Mouse (Mus musculus): ENCODE measurements around the gene Ldlrap1. TPM values are rescaled to one million over a fixed set of nuclear protein-coding genes. Genes with fewer than 3 reads are reported as not detected.

Ldlrap1 gene
- polyA plus RNA-seq, 1 experiment from 2014 or later, result 22.2 TPM

GRCm38 (mm10) chr4:134751682-134752380 lies 16.0 kb downstream of the Ldlrap1 start:
- TF ChIP-seq CTCF (IDR thresholded peaks at IDR 0.05; ENCODE audit: low read depth), result no peak
- peaks cover 15% of the 10 kb centered on the region for H3K4me1 ChIP-seq (ENCODE audit: insufficient read depth)
- H3K4me3 ChIP-seq (ENCODE audit: low read depth, low read length), result no peak overlapping the region
- H3K27me3 ChIP-seq (ENCODE audit: insufficient read depth, low read length), result no peaks in the 10 kb centered on the region
- no peak overlapping the region for H3K4me2 ChIP-seq
- 79% methylated on average over 18 of the region's 18 CpGs for WGBS
- H3K36me3 ChIP-seq (ENCODE audit: insufficient read depth), result peaks cover 52% of the 10 kb centered on the region
- no peak overlapping the region for H3K9ac ChIP-seq
- H3K27ac ChIP-seq (ENCODE audit: low read depth), result no peak overlapping the region; the same call in 1 of the 2 replicates
- no peaks in the 10 kb centered on the region for H3K9me3 ChIP-seq (ENCODE audit: low read depth, low read length)
- no peak for DNase-seq
- ATAC-seq (ENCODE audit: insufficient read depth), result no peak

DNA sequence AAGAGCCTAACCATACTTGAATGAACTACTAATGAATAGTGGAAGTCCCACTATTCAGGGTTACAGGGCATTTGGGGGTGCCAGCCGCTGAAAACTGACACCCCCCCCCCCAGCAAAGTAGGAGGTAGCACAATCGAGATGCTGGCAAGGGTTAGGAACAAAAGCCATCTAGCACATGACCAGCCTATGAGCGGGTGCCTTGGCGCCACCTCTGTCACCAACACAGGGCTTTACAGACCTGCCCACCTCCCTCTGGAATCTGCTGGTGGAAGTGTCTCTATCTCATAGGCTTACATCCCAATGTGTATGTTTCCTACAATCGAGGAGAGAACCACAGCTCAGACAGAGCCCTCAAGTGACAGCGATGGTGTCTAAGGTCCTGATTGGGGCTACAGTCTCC lies 17.0 kb downstream of the Ldlrap1 start:
- no peak for TF ChIP-seq CTCF (IDR thresholded peaks at IDR 0.05; ENCODE audit: low read depth)

DNA sequence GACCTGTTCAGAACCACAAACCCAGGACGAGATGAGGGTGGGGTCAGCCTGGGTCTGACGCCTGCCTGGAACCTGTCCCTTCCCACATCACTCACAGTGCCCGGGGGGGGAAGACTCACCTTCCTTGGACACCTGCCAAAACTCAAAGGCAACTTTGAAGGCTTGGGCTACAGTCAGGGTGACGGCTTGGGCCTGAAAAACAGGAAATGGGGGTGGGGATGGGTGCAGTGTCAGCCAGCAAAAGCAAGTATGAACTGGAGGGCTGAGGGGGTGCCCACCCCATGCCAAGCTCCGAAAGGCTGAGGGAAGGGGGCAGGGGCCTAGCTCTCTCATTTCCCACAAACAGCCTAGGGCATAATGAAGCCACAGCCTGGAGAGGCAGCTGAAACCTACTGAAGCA lies 17.6 kb downstream of the Ldlrap1 start:
- no peak overlapping the region for H3K9ac ChIP-seq
- no peak overlapping the region for H3K4me3 ChIP-seq (ENCODE audit: low read depth, low read length)
- H3K27me3 ChIP-seq (ENCODE audit: insufficient read depth, low read length), result no peaks in the 10 kb centered on the region
- 37% methylated on average over 5 of the region's 5 CpGs for WGBS
- no peaks in the 10 kb centered on the region for H3K9me3 ChIP-seq (ENCODE audit: low read depth, low read length)
- peak overlapping the region; percentile 18; the same call in 1 of the 2 replicates for H3K27ac ChIP-seq (ENCODE audit: low read depth)
- DNase-seq, result peak; percentile 57
- peaks cover 15% of the 10 kb centered on the region for H3K4me1 ChIP-seq (ENCODE audit: insufficient read depth)
- ATAC-seq (ENCODE audit: insufficient read depth), result no peak
- no peak for TF ChIP-seq CTCF (IDR thresholded peaks at IDR 0.05; ENCODE audit: low read depth)
- H3K4me2 ChIP-seq, result no peak overlapping the region
- H3K36me3 ChIP-seq (ENCODE audit: insufficient read depth), result peaks cover 66% of the 10 kb centered on the region

More for the DNA sequence above, 17.0 kb downstream of the Ldlrap1 start:
- Histone ChIP-seq H3K27me3 (ENCODE audit: insufficient read depth, low read length) (no peaks in the 10 kb centered on the region), H3K36me3 (ENCODE audit: insufficient read depth) (peaks cover 60% of the 10 kb centered on the region), H3K9me3 (ENCODE audit: low read depth, low read length) (no peaks in the 10 kb centered on the region), H3K9ac (no peak overlapping the region), H3K4me1 (ENCODE audit: insufficient read depth) (peaks cover 15% of the 10 kb centered on the region), H3K27ac (ENCODE audit: low read depth) (peak overlapping the region; percentile 18; the same call in 1 of the 2 replicates), H3K4me3 (ENCODE audit: low read depth, low read length) (no peak overlapping the region), H3K4me2 (no peak overlapping the region)
- ATAC-seq (ENCODE audit: insufficient read depth) (no peak), DNase-seq (no peak)
- WGBS, result 78% methylated on average over 6 of the region's 6 CpGs

- peak; percentile 66 for TF ChIP-seq CTCF (IDR thresholded peaks at IDR 0.05; ENCODE audit: low read depth)
- H3K4me2 ChIP-seq, result no peak overlapping the region
- no peaks in the 10 kb centered on the region for H3K9me3 ChIP-seq (ENCODE audit: low read depth, low read length)
- peaks cover 15% of the 10 kb centered on the region for H3K4me1 ChIP-seq (ENCODE audit: insufficient read depth)
- H3K27ac ChIP-seq (ENCODE audit: low read depth), result no peak overlapping the region; the same call in 1 of the 2 replicates
- 61% methylated on average over 21 of the region's 21 CpGs for WGBS
- no peak overlapping the region for H3K9ac ChIP-seq
- ATAC-seq (ENCODE audit: insufficient read depth) (no peak), DNase-seq (peak; percentile 55)
- no peaks in the 10 kb centered on the region for H3K27me3 ChIP-seq (ENCODE audit: insufficient read depth, low read length)
- H3K36me3 ChIP-seq (ENCODE audit: insufficient read depth), result peaks cover 65% of the 10 kb centered on the region
- no peak overlapping the region for H3K4me3 ChIP-seq (ENCODE audit: low read depth, low read length)
Observed at GRCm38 (mm10) chr4:134749301-134750030, 18.4 kb downstream of the Ldlrap1 start.

DNA sequence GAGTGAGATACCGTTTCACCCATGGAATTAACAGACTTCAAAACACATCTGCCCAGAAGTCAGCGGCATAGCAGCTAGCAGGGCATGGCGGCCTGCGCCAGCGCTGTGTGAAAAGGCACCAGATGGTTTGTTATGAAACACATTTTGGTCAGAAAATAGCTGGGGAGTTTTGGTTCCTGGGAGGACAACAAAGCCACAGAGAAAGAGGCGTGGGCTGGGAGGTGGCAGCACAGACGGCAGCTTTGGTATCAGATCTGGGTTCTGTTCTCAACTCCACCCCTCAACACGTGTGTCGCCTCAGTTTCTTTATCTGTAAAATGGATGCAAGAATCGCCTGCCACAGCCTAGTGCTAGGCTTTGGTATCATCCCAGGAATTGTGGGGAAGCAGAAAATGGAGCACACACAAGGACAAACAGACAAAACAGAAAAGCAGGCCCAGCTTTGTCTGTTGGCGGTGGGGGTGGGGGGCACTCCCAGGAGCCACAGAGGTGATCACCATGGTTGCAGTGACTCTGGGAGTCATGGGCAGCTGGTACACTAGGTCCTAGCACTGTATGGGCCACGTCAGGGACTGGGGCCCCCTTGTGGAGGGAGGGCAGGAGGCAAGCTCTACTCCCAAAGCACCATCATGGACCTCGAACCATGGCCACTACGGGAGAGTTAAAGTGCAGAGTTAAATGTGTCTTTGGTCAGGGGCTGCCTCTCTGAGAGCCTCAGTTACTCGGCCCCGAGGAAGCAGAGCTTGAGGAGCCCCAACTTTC lies 21.7 kb downstream of the Ldlrap1 start:
- H3K4me2 ChIP-seq, result no peak overlapping the region
- DNase-seq (no peak), ATAC-seq (ENCODE audit: insufficient read depth) (no peak)
- peak; percentile 38 for TF ChIP-seq CTCF (IDR thresholded peaks at IDR 0.05; ENCODE audit: low read depth)
- no peak overlapping the region for H3K4me3 ChIP-seq (ENCODE audit: low read depth, low read length)
- H3K27ac ChIP-seq (ENCODE audit: low read depth), result no peak overlapping the region
- no peaks in the 10 kb centered on the region for H3K9me3 ChIP-seq (ENCODE audit: low read depth, low read length)
- peaks cover 53% of the 10 kb centered on the region for H3K36me3 ChIP-seq (ENCODE audit: insufficient read depth)
- H3K9ac ChIP-seq, result no peak overlapping the region
- no peaks in the 10 kb centered on the region for H3K27me3 ChIP-seq (ENCODE audit: insufficient read depth, low read length)
- WGBS, result 81% methylated on average over 16 of the region's 16 CpGs
- H3K4me1 ChIP-seq (ENCODE audit: insufficient read depth), result no peaks in the 10 kb centered on the region

GRCm38 (mm10) chr4:134743881-134744633 lies 23.8 kb downstream of the Ldlrap1 start:
- Histone ChIP-seq H3K9ac (no peak overlapping the region), H3K4me2 (no peak overlapping the region), H3K9me3 (ENCODE audit: low read depth, low read length) (no peaks in the 10 kb centered on the region), H3K27me3 (ENCODE audit: insufficient read depth, low read length) (no peaks in the 10 kb centered on the region), H3K27ac (ENCODE audit: low read depth) (no peak overlapping the region), H3K4me3 (ENCODE audit: low read depth, low read length) (no peak overlapping the region), H3K36me3 (ENCODE audit: insufficient read depth) (peaks cover 42% of the 10 kb centered on the region), H3K4me1 (ENCODE audit: insufficient read depth) (no peaks in the 10 kb centered on the region)
- 65% methylated on average over 16 of the region's 16 CpGs for whole genome bisulfite sequencing
- no peak for TF ChIP-seq CTCF (IDR thresholded peaks at IDR 0.05; ENCODE audit: low read depth)
- DNase-seq, result no peak
- no peak for ATAC-seq (ENCODE audit: insufficient read depth)

All from lung, embryonic 14.5 days (tissue).